Mouse (Mus musculus) cerebellum, adult 9-11 months (tissue): ENCODE measurements around the gene Rnps1.
A peak's percentile ranks its signal among the peaks of the same experiment; 100 is the strongest.

Source experiments
- DNase-seq: peaks from one replicate; pipeline ENCODE4 v3.0.0; 2022

The Rnps1 gene

DNA sequence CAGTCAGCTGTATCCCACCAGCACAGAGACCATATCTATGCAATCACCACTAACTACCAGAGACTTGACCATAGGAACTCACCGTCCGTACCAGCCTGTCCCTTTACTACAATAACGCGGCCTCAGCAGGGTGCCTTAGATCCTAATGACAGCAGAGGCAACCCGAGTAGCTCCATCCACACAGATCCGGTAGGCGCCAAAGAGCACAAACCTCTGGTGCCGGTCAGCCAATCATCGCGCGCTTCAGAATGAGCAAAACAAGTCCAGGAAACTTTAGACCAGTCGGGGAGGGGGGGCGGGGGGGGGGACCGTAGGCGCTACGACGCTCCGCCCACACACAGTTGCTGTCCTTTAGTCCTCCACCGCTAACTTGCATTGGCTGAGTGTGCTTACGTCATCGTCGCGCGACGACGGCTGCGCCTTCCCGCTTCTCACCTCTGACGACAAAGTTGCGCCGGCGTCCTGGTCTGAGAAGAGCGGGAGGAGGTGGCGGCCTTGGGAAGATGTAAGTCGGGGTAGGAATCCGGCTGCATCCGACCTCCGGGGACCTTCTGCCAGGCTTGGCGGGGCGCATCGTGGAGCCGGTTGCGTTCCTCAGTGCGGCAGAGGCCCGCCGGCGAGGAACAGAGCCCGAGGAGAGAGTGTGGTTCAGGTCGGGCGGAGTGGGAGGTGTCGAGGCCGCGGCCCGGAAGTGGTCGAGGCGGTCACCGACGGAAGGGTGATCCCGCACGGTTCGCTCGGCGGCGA is at the start of gene Rnps1:
Gene Rnps1 (plus strand): TSS at position 336 of the 747 bp plus-strand sequence.
- DNase-seq, result peak; percentile 93

GRCm38 (mm10) chr17:24365863-24366262 is 48.5 kb upstream of the Rnps1 start:
- DNase-seq, result no peak

DNA sequence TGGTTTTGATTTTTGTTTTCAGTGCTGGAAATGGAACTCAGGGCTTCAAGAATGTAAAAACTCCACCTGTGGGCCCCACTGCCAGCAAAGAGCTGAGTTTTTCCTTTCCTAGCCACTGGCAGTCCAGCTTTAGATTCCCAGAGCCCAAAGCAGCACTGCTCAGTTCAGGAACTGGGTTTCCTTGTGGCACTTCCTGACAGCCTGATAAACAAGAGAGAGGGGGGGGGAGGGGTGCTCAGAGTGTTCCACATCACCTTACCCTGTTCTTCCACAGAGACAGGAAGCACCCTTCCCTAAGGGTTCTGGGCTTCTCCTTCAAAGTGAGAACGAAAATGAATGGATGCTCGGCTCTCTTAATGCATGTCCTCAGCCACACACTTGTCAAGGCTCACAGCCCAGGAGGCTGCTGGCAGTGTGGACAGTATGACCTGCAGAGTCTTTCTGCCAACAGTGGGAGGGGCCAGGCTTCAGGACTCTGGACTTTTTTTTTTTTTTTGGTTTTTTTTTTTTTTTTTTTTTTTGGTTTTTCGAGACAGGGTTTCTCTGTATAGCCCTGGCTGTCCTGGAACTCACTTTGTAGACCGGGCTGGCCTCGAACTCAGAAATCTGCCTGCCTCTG is 39.2 kb upstream of the Rnps1 start:
- no peak for DNase-seq

DNA sequence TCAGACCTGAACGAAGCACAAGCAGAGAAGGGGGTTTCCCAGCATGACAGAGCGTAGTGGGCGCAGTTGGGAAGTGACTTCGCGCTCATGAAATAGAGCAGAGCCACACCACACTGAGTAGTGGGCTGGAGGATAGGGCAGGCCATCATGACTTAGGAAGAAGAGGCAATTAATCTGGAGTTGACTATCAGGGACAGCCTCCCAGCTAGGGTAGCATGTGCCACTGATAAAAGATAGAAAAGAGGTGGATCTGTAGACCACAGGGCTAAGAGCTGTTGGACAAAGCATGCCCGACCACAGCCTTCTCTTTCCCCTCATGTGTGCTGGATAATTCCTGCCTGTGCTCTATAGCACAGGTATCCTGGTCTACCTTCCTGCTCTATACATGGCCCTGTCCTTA is 38.5 kb upstream of the Rnps1 start:
- DNase-seq, result no peak

GRCm38 (mm10) chr17:24378496-24378895 is 35.9 kb upstream of the Rnps1 start:
- no peak for DNase-seq

DNA sequence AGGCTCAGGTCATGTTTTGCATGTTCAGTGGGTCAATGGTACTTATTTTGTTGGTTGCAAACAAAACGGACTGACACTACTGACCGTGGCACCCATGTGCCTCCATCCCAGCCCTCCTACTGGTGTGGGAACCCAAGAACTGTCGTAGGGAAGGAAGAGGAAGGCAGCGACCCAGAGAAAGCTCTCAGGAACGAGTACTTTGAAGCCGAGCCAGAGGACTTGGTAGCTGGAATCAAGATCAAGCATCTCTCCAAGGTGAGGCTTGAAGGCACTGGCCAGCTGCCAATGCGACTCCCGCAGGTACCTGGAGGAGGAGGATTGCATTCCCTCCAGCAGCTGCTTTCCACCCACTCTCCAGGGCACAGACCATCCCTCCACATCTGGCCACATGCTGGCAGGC is 30.6 kb upstream of the Rnps1 start:
- DNase-seq, result no peak

GRCm38 (mm10) chr17:24388711-24389110 is 25.7 kb upstream of the Rnps1 start:
- DNase-seq, result no peak

GRCm38 (mm10) chr17:24389865-24390264 is 24.5 kb upstream of the Rnps1 start:
- peak; percentile 49 for DNase-seq

DNA sequence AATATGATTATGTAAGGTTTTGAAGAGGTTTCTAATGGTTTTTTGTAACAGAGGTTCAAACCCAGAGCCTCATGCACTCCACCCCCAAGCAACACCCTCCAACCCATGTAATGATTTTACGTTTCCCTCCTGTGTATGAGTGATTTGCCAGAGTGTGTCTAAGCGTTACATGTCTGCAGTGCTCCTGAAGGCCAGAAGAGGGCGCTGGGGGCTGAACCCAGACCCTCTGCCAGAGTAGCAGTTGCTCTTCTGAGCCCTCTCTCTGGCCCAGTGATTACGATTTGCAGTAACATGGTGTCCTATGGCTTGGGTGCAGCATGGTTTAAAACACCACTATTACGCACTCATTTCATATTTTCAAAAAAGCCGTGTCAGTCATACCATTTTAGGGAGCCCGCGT is 23.2 kb upstream of the Rnps1 start:
- DNase-seq, result no peak

DNA sequence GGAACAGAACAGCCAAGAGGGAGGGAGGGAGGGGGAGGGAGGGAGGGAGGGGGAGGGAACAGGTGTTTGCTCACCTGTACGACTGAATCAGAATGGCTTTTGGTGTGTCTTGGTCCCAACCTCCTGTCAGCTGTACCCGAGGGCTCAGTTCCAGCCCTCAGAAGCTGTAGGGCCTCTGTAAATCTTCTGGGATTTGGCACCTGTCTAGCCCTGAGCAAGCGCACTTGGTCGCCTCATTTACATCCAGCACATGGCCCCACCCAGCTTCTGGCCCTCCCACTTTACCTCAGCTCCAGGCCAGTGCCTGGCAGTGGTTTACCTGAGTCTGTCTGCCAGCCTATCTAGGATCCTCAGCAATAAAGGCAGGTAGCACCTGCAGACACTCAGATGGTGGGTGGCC is 20.8 kb upstream of the Rnps1 start:
- DNase-seq, result no peak

DNA sequence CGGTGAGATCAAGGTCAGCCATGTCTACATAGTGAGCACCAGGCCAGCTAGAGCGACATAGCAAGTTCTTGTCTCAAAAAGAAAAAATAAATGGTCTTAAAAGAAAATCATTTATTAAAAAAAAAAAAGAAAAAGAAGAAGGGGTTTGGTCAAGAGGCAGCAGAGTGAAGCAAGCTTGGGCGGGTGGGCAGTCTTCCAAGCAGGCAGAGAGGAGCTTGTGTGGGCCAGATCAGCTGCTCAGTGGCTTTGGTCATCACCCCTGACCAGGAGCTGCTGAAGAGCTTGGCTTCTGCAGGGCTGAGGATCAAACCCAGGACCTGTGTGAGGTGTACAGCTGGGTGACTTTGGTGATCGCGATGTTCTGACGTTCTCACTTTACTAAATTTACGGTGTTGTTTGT is 19.9 kb upstream of the Rnps1 start:
- DNase-seq, result no peak

DNA sequence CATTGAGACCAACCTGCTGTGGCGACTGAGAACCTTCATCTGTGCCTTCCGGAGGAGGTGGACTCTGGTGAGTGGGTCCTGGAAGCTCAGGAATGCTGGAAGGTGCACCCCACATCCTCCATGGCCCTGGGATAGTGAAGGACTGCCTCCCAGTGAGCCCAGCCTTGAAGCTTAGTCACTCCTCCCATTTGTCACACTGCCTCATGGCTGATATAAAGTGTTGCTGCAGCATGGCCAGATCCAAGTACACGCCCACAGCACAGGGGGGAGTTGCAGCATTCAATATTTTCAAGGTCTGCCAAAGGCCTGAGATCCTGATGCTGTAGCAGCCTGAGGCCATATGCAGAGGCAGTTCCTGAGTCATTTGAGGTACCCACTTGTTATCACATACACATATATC is 12.0 kb upstream of the Rnps1 start:
- no peak for DNase-seq

- peak; percentile 82 for DNase-seq
Measured at GRCm38 (mm10) chr17:24407116-24407803, 7.1 kb upstream of the Rnps1 start.

- DNase-seq, result peak; percentile 46
Measured at GRCm38 (mm10) chr17:24413557-24414211, 681 bp upstream of the Rnps1 start.

- DNase-seq, result no peak
Measured at GRCm38 (mm10) chr17:24415011-24415410, 646 bp downstream of the Rnps1 start.

GRCm38 (mm10) chr17:24416051-24416652 is 1.8 kb downstream of the Rnps1 start:
- DNase-seq, result no peak

DNA sequence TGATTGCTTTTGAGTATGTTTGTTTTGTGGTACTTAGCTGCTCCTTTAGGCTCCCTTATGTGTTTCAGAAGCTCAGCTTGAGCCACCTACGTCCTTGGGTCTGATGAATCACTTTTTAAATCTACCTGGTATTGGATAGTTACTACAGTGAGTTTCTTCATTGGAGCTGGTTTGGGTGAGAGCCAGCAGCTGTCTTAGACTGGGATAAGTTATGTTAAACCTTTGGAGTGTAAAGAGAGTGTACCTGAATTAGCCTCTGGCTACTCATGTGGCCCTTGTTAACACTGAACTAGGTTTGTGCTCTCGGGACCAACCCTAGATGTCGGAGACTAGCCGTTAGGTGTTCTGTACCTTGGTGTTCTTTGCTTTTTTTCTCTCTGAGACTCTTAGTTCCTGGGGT is 8.7 kb downstream of the Rnps1 start:
- no peak for DNase-seq

DNA sequence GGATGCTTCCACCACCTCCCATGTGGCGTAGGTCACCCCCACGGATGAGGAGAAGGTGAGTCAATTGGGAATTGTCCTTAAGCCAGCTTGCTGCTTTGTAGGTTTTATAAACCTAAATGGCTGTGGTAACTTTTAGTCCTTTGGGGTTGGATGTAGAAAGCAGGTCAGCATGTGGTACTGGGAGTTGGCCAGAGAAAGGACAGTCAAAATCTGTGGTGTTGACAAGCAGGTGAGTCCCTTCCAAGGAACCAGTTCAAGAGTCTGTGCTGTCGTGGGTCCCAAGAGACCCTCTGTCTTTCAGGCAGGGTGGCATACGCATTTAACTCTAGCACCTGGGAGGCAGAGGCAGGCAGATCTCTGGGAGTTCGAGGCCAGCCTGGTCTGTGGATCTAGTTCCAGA is 10.1 kb downstream of the Rnps1 start:
- DNase-seq, result peak; percentile 57

- DNase-seq, result peak; percentile 67
Measured at GRCm38 (mm10) chr17:24425326-24425725, 11.0 kb downstream of the Rnps1 start.

DNA sequence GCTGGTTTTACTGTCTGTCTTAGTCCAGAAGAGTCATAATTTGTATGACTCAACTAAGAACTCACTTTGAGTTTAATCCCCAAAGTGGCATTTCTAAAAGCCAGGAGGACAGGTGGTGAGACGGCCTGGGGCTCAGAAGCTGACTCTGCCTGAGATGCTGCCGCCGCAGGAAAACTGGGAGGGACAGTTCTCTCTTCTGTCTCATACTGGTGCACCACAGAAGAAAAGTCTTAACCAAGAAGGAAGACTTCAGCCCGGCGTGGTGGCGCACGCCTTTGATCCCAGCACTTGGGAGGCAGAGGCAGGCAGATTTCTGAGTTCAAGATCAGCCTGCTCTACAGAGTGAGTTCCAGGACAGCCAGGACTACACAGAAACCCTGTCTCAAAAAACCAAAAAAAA is 11.5 kb downstream of the Rnps1 start:
- no peak for DNase-seq

DNA sequence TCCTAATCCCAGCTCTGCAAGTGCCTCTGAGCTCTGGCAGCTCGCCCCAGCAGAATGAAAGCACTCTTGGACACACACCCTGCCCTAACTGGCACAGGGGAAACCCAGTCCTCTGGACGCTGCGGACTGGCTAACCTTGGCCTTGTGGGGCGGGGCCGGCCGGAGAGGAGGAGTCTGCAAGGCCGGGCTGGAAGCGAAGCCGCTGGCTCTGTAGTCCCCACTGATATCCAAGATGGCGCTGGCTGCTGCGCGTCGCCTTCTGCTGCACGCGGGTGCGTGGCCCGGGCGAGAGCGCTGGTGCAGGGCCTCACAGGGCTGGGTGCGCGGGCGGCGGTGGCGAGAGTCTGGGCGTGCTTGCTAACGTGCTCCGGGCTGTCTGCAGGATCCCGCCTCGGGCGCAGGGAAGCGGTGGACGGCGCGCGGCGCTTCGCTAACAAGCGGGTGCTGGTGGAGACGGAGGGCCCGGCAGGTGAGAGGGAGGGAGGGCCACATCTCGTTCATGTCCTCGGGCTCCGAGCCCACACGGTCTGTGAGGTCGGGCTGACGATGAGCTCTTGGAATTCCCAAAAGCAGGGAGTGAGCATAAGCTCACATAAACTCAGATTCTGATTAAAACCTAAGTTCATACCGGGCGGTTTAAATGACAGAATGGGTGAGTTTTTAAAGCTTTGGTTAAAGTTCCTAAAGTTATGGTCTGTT is 12.3 kb downstream of the Rnps1 start, which contains the start of gene Eci1:
Gene Eci1 (plus strand): TSS at position 171 of the 699 bp plus-strand sequence.
- peak; percentile 99 for DNase-seq

DNA sequence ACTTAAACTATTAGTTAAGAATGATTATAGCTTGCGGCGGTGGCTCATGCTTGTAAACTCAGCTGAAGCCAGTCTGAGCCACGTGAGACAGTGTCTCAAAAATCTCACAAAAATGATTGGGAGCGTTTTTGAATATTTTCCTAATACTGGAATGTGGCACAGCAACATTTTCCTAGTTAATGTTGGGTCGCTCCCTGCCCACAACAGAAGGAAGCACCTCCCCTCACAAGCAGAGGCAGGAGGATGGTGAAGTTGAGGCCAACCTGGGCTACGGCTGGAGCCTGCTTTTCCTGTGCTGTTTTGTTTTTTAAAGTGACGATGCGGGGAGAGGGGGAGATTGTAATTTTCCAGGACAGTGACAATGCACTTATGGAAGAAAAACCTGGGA is 12.8 kb downstream of the Rnps1 start:
- no peak for DNase-seq
